ENCODE assay signal across 10 mouse cellular contexts in genomic region chrX:53682650-53683049, GRCm38 (mm10). TPM values are rescaled to one million over a fixed set of nuclear protein-coding genes. Genes with fewer than 3 reads are reported as not detected.
"Had no signal": no experiment of that assay in that cellular context is flagged by ENCODE, and none has a peak within 500 bp of the region (broad histone marks: within the 10 kb centered on the region; RNA-seq: fewer than 3 reads in every experiment).

No protein-coding gene starts in this region.

RNA-seq across cellular contexts. Expression of gene 4930502E18Rik, which starts 42.0 kb away (rescaled TPM):
- total RNA-seq: megakaryocyte progenitor cell, adult 5-6 weeks; monocyte, adult 5-6 weeks; neutrophil, adult 5-6 weeks had no signal
- polyA plus RNA-seq: lung, adult 2 months; lung, postnatal 0 days; macrophage; spleen, adult 2 months; stomach, embryonic 15.5 days; thymus, adult 2 months; urinary bladder, adult 2 months had no signal
